Mouse (Mus musculus) skeletal muscle tissue, adult 2 months (tissue): ENCODE measurements around the gene Mvp.
A peak's percentile ranks its signal among the peaks of the same experiment; 100 is the strongest.

Experiments used
- DNase-seq: peaks from one replicate; pipeline ENCODE4 v3.0.0-alpha.2; 2012; ENCODE audit warnings: low read depth, low spot score

Mvp gene

GRCm38 (mm10) chr7:127019306-127019960 lies 5.0 kb upstream of the Mvp start:
- DNase-seq, result no peak

GRCm38 (mm10) chr7:127018416-127019305 lies 4.2 kb upstream of the Mvp start:
- no peak for DNase-seq

- DNase-seq, result no peak
Observed at GRCm38 (mm10) chr7:127017950-127018345, 3.5 kb upstream of the Mvp start.

- peak; percentile 100 for DNase-seq
Observed at GRCm38 (mm10) chr7:127016971-127017949, 2.8 kb upstream of the Mvp start, which contains the start of gene Pagr1a. Pagr1a (minus strand) TSS chr7:127017352.

GRCm38 (mm10) chr7:127016486-127016938 lies 2.1 kb upstream of the Mvp start:
- peak; percentile 49 for DNase-seq

- no peak for DNase-seq
Observed at GRCm38 (mm10) chr7:127016481-127016485, 1.9 kb upstream of the Mvp start, which contains the start of gene Pagr1b. Pagr1b (minus strand) TSS chr7:127016484.

GRCm38 (mm10) chr7:127016081-127016480 lies 1.7 kb upstream of the Mvp start:
- DNase-seq, result no peak

GRCm38 (mm10) chr7:127014993-127015392 lies 572 bp upstream of the Mvp start:
- no peak for DNase-seq

- no peak for DNase-seq
Observed at GRCm38 (mm10) chr7:127013385-127013784, 1.0 kb downstream of the Mvp start.

GRCm38 (mm10) chr7:127012845-127013244 lies 1.6 kb downstream of the Mvp start:
- no peak for DNase-seq

- DNase-seq, result no peak
Observed at GRCm38 (mm10) chr7:127012374-127012773, 2.0 kb downstream of the Mvp start.

GRCm38 (mm10) chr7:127011717-127012116 lies 2.7 kb downstream of the Mvp start:
- no peak for DNase-seq

GRCm38 (mm10) chr7:127011051-127011450 lies 3.4 kb downstream of the Mvp start:
- no peak for DNase-seq

- DNase-seq, result no peak
Observed at GRCm38 (mm10) chr7:127009307-127010085, 4.9 kb downstream of the Mvp start.

GRCm38 (mm10) chr7:127008239-127009019 lies 6.0 kb downstream of the Mvp start:
- DNase-seq, result peak; percentile 77

GRCm38 (mm10) chr7:127007313-127008024 lies 7.0 kb downstream of the Mvp start:
- DNase-seq, result no peak

GRCm38 (mm10) chr7:127004122-127004875 lies 10.1 kb downstream of the Mvp start:
- no peak for DNase-seq

GRCm38 (mm10) chr7:127003620-127004019 lies 10.8 kb downstream of the Mvp start:
- no peak for DNase-seq

- no peak for DNase-seq
Observed at GRCm38 (mm10) chr7:126999568-126999967, 14.9 kb downstream of the Mvp start.
